Mouse (Mus musculus): Measurements from ENCODE around the gene Med19. TPM values are rescaled to one million over a fixed set of nuclear protein-coding genes. Genes with fewer than 3 reads are reported as not detected.

Gene Med19
- polyA plus RNA-seq, 1 experiment, result 5.1 TPM

DNA sequence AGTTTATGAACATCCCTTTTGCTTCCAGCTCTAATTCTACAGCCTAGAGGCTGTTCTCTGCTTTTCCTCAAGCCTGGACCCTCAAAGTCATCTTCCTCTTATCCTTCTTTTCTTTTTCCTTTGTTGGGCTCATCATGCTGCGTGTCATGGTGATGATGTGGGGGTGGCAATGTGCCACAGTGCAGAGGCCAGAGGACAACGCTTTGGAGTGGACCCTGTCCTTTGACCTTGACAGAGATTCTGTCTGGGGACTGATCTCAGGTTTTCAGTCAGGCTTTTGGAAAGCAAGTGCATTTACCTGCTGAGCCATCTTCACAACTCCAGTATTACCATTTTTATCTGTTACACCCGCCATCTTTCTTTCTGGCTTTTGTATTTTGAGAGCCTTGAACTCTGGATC is 53.0 kb downstream of the Med19 start:
- TF ChIP-seq CTCF (IDR thresholded peaks at IDR 0.05; ENCODE audit: extremely low read depth, insufficient read length, insufficient replicate concordance, low read depth, low read length) (no peak), POLR2A (IDR thresholded peaks at IDR 0.05; ENCODE audit: low read depth, low read length) (no peak)
- WGBS, result 83% methylated on average over 3 of the region's 3 CpGs
- Histone ChIP-seq H3K27me3 (ENCODE audit: control insufficient read depth, insufficient read depth, low read length) (peaks cover 19% of the 10 kb centered on the region), H3K36me3 (ENCODE audit: control insufficient read depth, insufficient read depth, low read length) (no peaks in the 10 kb centered on the region), H3K4me3 (ENCODE audit: low read depth, low read length) (no peak overlapping the region), H3K4me1 (ENCODE audit: control insufficient read depth, insufficient read depth, insufficient read length, low read length) (peaks cover 2% of the 10 kb centered on the region; the same call in 1 of the 2 replicates), H3K27ac (ENCODE audit: insufficient read depth, low read depth, low read length) (no peak overlapping the region)

DNA sequence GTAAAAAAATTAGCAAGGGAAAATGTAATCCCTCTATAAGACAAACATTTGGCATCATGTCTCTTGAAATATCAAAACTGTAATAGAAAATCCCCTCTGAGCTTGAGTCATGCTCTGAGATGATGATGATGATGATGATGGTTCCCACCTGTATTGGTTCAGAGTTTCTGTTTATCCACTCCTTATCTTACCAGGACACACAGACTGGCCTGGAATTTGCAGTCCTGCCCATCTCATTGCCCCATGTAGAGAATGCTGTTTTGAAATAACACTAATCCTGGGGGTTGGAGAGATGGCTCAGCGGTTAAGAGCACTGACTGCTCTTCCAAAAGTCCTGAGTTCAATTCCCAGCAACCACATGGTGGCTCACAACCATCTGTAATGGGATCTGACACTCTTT is 54.2 kb downstream of the Med19 start:
- Histone ChIP-seq H3K4me3 (ENCODE audit: low read depth, low read length) (no peak overlapping the region), H3K27ac (ENCODE audit: insufficient read depth, low read depth, low read length) (no peak overlapping the region), H3K27me3 (ENCODE audit: control insufficient read depth, insufficient read depth, low read length) (peaks cover 30% of the 10 kb centered on the region), H3K36me3 (ENCODE audit: control insufficient read depth, insufficient read depth, low read length) (no peaks in the 10 kb centered on the region), H3K4me1 (ENCODE audit: control insufficient read depth, insufficient read depth, insufficient read length, low read length) (no peaks in the 10 kb centered on the region; the same call in 1 of the 2 replicates)
- TF ChIP-seq CTCF (IDR thresholded peaks at IDR 0.05; ENCODE audit: extremely low read depth, insufficient read length, insufficient replicate concordance, low read depth, low read length), result no peak
- TF ChIP-seq POLR2A (IDR thresholded peaks at IDR 0.05; ENCODE audit: low read depth, low read length), result no peak
- WGBS, result 79% methylated on average over 1 of the region's 1 CpGs

DNA sequence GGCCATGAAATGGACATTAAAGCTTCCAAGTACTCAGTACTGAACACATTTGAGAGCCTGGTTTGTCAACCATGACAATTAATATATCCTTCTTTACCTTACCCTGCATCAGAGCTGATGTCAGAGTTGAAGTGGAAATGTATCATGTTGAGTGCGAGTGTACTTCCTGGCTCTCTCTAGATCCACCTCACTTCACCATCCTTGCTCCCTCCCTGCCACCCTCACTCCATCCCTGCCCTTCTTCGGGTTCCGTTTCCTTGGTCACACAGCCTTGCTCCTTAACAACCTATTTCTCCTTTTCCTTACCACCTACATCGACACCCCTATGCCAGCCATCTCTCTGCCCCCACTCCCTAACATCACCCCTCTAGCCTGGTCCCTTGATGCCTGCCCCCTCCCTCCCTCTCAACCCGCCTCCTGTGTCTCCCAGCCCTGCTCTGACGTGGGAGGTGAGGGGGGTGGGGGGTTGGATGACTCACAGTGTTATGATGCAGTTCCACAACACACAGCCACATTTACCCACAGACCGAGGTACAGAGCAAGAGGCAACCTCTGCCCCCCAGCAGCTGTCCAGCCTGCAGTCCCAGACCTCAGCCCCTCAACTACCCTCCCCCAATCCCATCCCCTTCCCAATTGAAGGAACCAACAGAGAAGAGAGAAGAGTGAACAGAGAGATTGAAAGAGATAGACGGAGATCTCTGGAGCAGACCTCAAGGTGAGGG is 55.5 kb downstream of the Med19 start, which contains the start of gene Ypel4:
TSS of gene Ypel4 (plus strand) at position 480 of the 722 bp plus-strand sequence.
- peak within 1 kb of the TSS; percentile 40 for H3K4me3 ChIP-seq (ENCODE audit: low read depth, low read length)
- no peaks in the 10 kb centered on the region; the same call in 1 of the 2 replicates for H3K4me1 ChIP-seq (ENCODE audit: control insufficient read depth, insufficient read depth, insufficient read length, low read length)
- H3K27ac ChIP-seq (ENCODE audit: insufficient read depth, low read depth, low read length), result no peak within 1 kb of the TSS
- 3% methylated on average over 8 of the region's 8 CpGs for WGBS
- TF ChIP-seq POLR2A (IDR thresholded peaks at IDR 0.05; ENCODE audit: low read depth, low read length) (no peak), CTCF (IDR thresholded peaks at IDR 0.05; ENCODE audit: extremely low read depth, insufficient read length, insufficient replicate concordance, low read depth, low read length) (no peak)
- peaks cover 31% of the 10 kb centered on the region for H3K27me3 ChIP-seq (ENCODE audit: control insufficient read depth, insufficient read depth, low read length)
- H3K36me3 ChIP-seq (ENCODE audit: control insufficient read depth, insufficient read depth, low read length), result no peaks in the 10 kb centered on the region

DNA sequence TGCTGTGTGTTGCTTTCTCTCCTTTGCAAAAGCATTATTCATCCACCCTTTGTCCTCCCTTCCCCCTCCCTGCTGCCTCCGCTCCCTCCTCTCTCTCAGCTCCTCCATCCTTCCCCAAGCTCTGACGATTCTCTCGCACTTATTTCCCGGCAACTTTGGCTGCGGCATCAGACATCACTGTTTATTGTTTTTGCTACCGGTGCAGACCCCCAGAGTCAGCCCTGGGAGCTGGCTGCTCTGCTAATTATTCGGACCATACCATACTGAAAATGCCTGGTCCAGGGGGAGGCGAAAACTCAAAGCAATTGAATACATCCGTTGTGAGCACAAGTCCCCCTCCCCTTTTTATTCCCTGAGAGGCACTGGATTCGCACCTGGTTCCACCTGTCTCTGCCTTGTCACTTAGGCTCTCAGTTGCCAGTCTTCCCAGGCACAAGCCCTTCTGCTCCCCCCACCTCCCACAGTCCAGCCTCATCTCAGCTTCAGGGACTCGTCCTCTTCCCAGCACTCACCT is 56.2 kb downstream of the Med19 start:
- H3K27me3 ChIP-seq (ENCODE audit: control insufficient read depth, insufficient read depth, low read length), result peaks cover 31% of the 10 kb centered on the region
- no peaks in the 10 kb centered on the region; the same call in 1 of the 2 replicates for H3K4me1 ChIP-seq (ENCODE audit: control insufficient read depth, insufficient read depth, insufficient read length, low read length)
- no peak overlapping the region for H3K27ac ChIP-seq (ENCODE audit: insufficient read depth, low read depth, low read length)
- TF ChIP-seq CTCF (IDR thresholded peaks at IDR 0.05; ENCODE audit: extremely low read depth, insufficient read length, insufficient replicate concordance, low read depth, low read length) (no peak), POLR2A (IDR thresholded peaks at IDR 0.05; ENCODE audit: low read depth, low read length) (no peak)
- peak overlapping the region; percentile 40 for H3K4me3 ChIP-seq (ENCODE audit: low read depth, low read length)
- WGBS, result 4% methylated on average over 11 of the region's 11 CpGs
- no peaks in the 10 kb centered on the region for H3K36me3 ChIP-seq (ENCODE audit: control insufficient read depth, insufficient read depth, low read length)

DNA sequence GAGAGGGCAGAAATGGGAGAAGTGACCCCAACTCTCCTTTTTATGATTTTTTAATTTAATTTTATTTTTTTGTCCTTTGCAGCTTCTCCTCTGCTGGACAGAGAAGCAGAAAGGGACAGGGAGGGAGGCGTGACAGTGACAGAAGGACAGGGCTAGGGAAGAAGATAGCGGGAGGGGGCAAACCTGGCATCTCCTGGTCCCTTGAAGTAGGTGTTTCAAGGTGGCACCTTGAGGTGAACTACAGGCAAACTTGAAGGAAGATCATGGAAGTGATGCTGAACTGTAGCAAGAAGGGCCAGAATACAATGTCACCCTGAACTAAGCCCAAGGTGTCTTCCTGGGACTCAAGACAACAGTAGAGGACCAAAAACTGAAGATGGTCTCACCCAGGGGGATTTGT is 56.7 kb downstream of the Med19 start:
- 11% methylated on average over 2 of the region's 2 CpGs for WGBS
- no peak for TF ChIP-seq POLR2A (IDR thresholded peaks at IDR 0.05; ENCODE audit: low read depth, low read length)
- TF ChIP-seq CTCF (IDR thresholded peaks at IDR 0.05; ENCODE audit: extremely low read depth, insufficient read length, insufficient replicate concordance, low read depth, low read length), result no peak
- H3K4me1 ChIP-seq (ENCODE audit: control insufficient read depth, insufficient read depth, insufficient read length, low read length), result no peaks in the 10 kb centered on the region; the same call in 1 of the 2 replicates

DNA sequence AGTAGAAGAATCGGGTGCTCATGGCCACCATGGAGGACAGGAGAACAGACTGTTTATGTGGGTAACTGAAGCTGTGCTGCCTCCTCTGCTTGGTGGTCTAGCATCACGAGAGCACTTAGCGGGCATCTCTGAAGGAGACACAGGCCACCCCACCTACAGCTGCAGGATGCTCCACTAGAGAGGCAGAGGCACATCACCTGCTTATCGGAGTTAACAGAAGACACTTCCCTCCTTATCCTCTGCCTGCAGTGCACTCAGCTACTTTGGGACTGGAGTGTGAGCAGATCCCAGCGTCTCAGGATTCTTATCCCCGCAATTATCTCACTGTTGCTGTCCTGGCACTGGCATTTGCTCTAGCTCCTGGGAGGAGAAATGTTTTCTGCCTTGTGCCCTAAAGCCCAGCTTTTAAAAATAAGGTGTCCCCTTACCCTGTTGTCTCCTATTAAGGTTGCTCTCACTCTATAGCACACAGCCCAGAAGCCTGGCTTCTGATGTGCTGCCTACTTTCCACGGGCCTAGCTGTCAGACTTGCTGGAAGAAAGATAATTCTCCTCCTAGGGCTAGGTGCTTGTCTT is 57.2 kb downstream of the Med19 start:
- Histone ChIP-seq H3K27ac (ENCODE audit: insufficient read depth, low read depth, low read length) (no peak overlapping the region), H3K27me3 (ENCODE audit: control insufficient read depth, insufficient read depth, low read length) (peaks cover 31% of the 10 kb centered on the region), H3K4me1 (ENCODE audit: control insufficient read depth, insufficient read depth, insufficient read length, low read length) (no peaks in the 10 kb centered on the region; the same call in 1 of the 2 replicates), H3K4me3 (ENCODE audit: low read depth, low read length) (no peak overlapping the region), H3K36me3 (ENCODE audit: control insufficient read depth, insufficient read depth, low read length) (no peaks in the 10 kb centered on the region)
- WGBS, result 21% methylated on average over 7 of the region's 7 CpGs
- TF ChIP-seq POLR2A (IDR thresholded peaks at IDR 0.05; ENCODE audit: low read depth, low read length) (no peak), CTCF (IDR thresholded peaks at IDR 0.05; ENCODE audit: extremely low read depth, insufficient read length, insufficient replicate concordance, low read depth, low read length) (no peak)

More for the DNA sequence above, 56.7 kb downstream of the Med19 start:
- H3K27ac ChIP-seq (ENCODE audit: insufficient read depth, low read depth, low read length), result no peak overlapping the region
- no peak overlapping the region for H3K4me3 ChIP-seq (ENCODE audit: low read depth, low read length)
- peaks cover 31% of the 10 kb centered on the region for H3K27me3 ChIP-seq (ENCODE audit: control insufficient read depth, insufficient read depth, low read length)
- no peaks in the 10 kb centered on the region for H3K36me3 ChIP-seq (ENCODE audit: control insufficient read depth, insufficient read depth, low read length)
